Mouse (Mus musculus): ENCODE results near the gene Eln. TPM values are rescaled to one million over a fixed set of nuclear protein-coding genes. Genes with fewer than 3 reads are reported as not detected.

The Eln gene
- total RNA-seq, 1 experiment = 0.98 TPM

DNA sequence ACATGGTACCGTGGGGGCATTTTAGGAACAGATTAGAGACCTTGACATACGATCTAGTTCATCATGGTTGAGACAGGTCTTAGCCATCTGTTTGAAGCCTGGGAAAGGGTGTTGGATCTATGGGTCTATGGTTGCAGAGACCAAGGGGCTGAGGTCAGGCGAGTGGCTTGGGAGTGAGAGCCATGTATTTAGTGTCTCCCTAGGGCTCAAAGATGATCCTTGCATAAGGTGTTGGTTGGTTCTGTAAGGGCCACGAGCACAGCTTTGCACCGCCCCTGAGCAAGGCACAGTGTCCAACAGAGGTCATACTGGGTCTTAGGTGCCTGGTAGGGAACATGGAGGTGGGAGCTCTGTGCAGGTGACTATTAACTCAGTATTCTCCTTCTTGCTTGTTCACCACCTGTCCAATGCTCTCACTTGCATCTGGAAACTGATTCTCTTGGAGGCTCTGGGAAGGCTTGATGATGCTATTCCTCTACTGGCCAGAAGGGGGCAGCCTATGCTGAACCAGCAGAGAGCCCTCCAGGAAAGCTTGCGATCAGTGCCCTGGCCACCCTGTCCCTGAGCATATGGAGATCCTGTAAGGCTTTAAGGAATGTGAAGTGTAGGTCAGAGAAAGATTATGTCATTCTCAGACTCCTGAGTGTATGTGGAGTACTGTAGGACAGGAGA is 960 bp upstream of the Eln start:
- Histone ChIP-seq H3K9me3 (ENCODE audit: control insufficient read depth, insufficient read depth, low read depth, low read length) (no peaks in the 10 kb centered on the region), H3K36me3 (ENCODE audit: control insufficient read depth, insufficient read depth, low read length, poor library complexity, severe bottlenecking) (no peaks in the 10 kb centered on the region), H3K4me3 (ENCODE audit: insufficient read depth in 1 of 2, low read depth in 1 of 2, low read length in 2 of 2, poor library complexity in 1 of 2, severe bottlenecking in 1 of 2) (no peak overlapping the region), H3K27ac (ENCODE audit: insufficient read depth, low read depth, low read length, poor library complexity, severe bottlenecking) (no peak overlapping the region), H3K9ac (ENCODE audit: insufficient read depth, low read depth, low read length, poor library complexity, severe bottlenecking) (no peak overlapping the region), H3K4me1 (ENCODE audit: control insufficient read depth in 2 of 2, insufficient read depth in 2 of 2, low read length in 2 of 2, poor library complexity in 1 of 2) (peaks cover 0 to 10% of the 10 kb centered on the region in 2 experiments; a peak in 1 of 4 replicates)
- peak; percentile 52 for DNase-seq (ENCODE audit: low read depth, low spot score)
- TF ChIP-seq HCFC1 (IDR thresholded peaks at IDR 0.05; ENCODE audit: borderline replicate concordance, insufficient read depth, low read length) (no peak), ZNF384 (IDR thresholded peaks at IDR 0.05; ENCODE audit: low read depth, low read length) (no peak), MAFK (IDR thresholded peaks at IDR 0.05; ENCODE audit: insufficient read depth, low read depth, low read length) (no peak), CHD2 (IDR thresholded peaks at IDR 0.05; ENCODE audit: low read depth, low read length) (no peak), ZC3H11A (IDR thresholded peaks at IDR 0.05; ENCODE audit: borderline replicate concordance, low read depth, low read length) (no peak)
- in situ Hi-C loops (cut with MboI; ENCODE audit: low sequenced_read_pairs in 2 of 2, unreplicated experiment in 2 of 2) = no loop called here

DNA sequence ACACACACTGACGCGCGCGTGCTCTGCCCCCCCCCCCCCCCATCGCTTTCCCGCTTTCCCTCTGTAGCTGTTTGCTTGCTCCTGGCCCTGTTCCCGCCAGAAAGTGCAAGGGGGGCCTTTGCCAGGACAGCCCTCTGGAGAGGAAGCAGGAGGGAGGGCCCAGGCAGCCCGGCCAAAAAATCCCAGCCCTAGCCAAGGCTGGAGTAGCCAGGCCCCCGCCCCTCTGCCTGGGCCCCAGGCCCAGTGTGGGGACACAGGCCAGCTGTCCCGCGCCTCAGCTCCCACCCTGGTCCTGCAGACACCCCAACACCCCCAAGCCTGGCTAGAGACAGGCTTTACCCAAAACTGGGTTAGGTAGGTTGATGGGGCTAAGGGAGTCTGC is 380 bp upstream of the Eln start:
- Histone ChIP-seq H3K4me1 (ENCODE audit: control insufficient read depth in 2 of 2, insufficient read depth in 2 of 2, low read length in 2 of 2, poor library complexity in 1 of 2) (peaks cover 0 to 11% of the 10 kb centered on the region in 2 experiments; a peak in 1 of 4 replicates), H3K9ac (ENCODE audit: insufficient read depth, low read depth, low read length, poor library complexity, severe bottlenecking) (no peak overlapping the region), H3K4me3 (ENCODE audit: insufficient read depth in 1 of 2, low read depth in 1 of 2, low read length in 2 of 2, poor library complexity in 1 of 2, severe bottlenecking in 1 of 2) (peak overlapping the region; percentile 12 to 14; a peak in 1 of 4 replicates), H3K36me3 (ENCODE audit: control insufficient read depth, insufficient read depth, low read length, poor library complexity, severe bottlenecking) (no peaks in the 10 kb centered on the region), H3K27ac (ENCODE audit: insufficient read depth, low read depth, low read length, poor library complexity, severe bottlenecking) (no peak overlapping the region), H3K9me3 (ENCODE audit: control insufficient read depth, insufficient read depth, low read depth, low read length) (no peaks in the 10 kb centered on the region)
- no peak for TF ChIP-seq CHD2 (IDR thresholded peaks at IDR 0.05; ENCODE audit: low read depth, low read length)
- in situ Hi-C loops (cut with MboI; ENCODE audit: low sequenced_read_pairs in 2 of 2, unreplicated experiment in 2 of 2) = no loop called here
- DNase-seq (ENCODE audit: low read depth, low spot score) = no peak

DNA sequence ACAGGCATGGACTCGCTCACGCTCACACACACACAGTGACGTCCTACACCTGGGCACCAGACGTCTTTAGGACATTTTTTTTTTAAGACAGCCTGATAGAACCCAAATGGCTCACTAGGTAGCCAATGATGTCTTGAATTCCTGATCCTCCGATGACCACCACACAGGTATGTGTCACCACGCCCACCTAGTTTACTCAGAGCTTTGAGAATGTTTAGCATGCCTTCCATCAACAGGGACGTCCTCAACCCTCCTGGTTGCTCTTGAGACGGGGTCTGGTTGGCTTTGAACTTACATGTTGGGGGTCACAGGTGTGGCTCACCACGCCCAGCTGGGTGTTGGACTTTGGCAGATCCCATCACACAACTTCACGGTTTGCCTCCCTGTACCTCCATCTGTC is 922 bp downstream of the Eln start:
- Histone ChIP-seq H3K9me3 (ENCODE audit: control insufficient read depth, insufficient read depth, low read depth, low read length) (no peaks in the 10 kb centered on the region), H3K9ac (ENCODE audit: insufficient read depth, low read depth, low read length, poor library complexity, severe bottlenecking) (no peak overlapping the region), H3K36me3 (ENCODE audit: control insufficient read depth, insufficient read depth, low read length, poor library complexity, severe bottlenecking) (no peaks in the 10 kb centered on the region), H3K4me1 (ENCODE audit: control insufficient read depth in 2 of 2, insufficient read depth in 2 of 2, low read length in 2 of 2, poor library complexity in 1 of 2) (peaks cover 0 to 16% of the 10 kb centered on the region in 2 experiments; a peak in 1 of 4 replicates), H3K4me3 (ENCODE audit: insufficient read depth in 1 of 2, low read depth in 1 of 2, low read length in 2 of 2, poor library complexity in 1 of 2, severe bottlenecking in 1 of 2) (no peak overlapping the region), H3K27ac (ENCODE audit: insufficient read depth, low read depth, low read length, poor library complexity, severe bottlenecking) (no peak overlapping the region)
- DNase-seq (ENCODE audit: low read depth, low spot score) = no peak
- in situ Hi-C loops (cut with MboI; ENCODE audit: low sequenced_read_pairs in 2 of 2, unreplicated experiment in 2 of 2) = no loop called here
- TF ChIP-seq MAFK (IDR thresholded peaks at IDR 0.05; ENCODE audit: insufficient read depth, low read depth, low read length) = no peak
- no peak for TF ChIP-seq CHD2 (IDR thresholded peaks at IDR 0.05; ENCODE audit: low read depth, low read length)
- no peak for TF ChIP-seq ZNF384 (IDR thresholded peaks at IDR 0.05; ENCODE audit: low read depth, low read length)
- TF ChIP-seq HCFC1 (IDR thresholded peaks at IDR 0.05; ENCODE audit: borderline replicate concordance, insufficient read depth, low read length) = no peak
- no peak for TF ChIP-seq ZC3H11A (IDR thresholded peaks at IDR 0.05; ENCODE audit: borderline replicate concordance, low read depth, low read length)

DNA sequence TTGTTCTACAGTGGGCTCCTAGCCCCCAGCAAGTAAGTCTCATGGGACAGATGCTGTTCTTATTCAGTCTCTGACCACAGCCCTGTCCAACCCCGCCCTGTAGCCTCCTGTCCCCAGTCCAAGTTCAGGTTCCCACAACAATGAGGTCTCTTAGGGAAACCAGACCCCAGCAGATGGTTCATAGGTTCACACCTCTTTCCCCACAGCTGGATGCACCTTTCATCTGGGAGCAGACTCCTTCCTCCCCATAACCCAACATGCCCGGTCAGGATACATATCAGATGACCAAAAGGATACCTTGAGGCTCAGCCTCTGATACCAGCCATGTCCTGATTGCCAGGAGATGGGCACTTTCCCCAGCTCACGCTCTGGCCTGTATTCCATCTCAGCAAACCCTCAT is 1.3 kb downstream of the Eln start:
- H3K9ac ChIP-seq (ENCODE audit: insufficient read depth, low read depth, low read length, poor library complexity, severe bottlenecking) = no peak overlapping the region
- H3K4me1 ChIP-seq (ENCODE audit: control insufficient read depth in 2 of 2, insufficient read depth in 2 of 2, low read length in 2 of 2, poor library complexity in 1 of 2) = peaks cover 0 to 16% of the 10 kb centered on the region in 2 experiments; a peak in 1 of 4 replicates
- no peaks in the 10 kb centered on the region for H3K9me3 ChIP-seq (ENCODE audit: control insufficient read depth, insufficient read depth, low read depth, low read length)
- no peaks in the 10 kb centered on the region for H3K36me3 ChIP-seq (ENCODE audit: control insufficient read depth, insufficient read depth, low read length, poor library complexity, severe bottlenecking)
- no peak overlapping the region for H3K4me3 ChIP-seq (ENCODE audit: insufficient read depth in 1 of 2, low read depth in 1 of 2, low read length in 2 of 2, poor library complexity in 1 of 2, severe bottlenecking in 1 of 2)
- in situ Hi-C loops (cut with MboI; ENCODE audit: low sequenced_read_pairs in 2 of 2, unreplicated experiment in 2 of 2) = no loop called here
- no peak overlapping the region for H3K27ac ChIP-seq (ENCODE audit: insufficient read depth, low read depth, low read length, poor library complexity, severe bottlenecking)
- no peak for TF ChIP-seq CHD2 (IDR thresholded peaks at IDR 0.05; ENCODE audit: low read depth, low read length)
- no peak for TF ChIP-seq MAFK (IDR thresholded peaks at IDR 0.05; ENCODE audit: insufficient read depth, low read depth, low read length)
- no peak for TF ChIP-seq ZC3H11A (IDR thresholded peaks at IDR 0.05; ENCODE audit: borderline replicate concordance, low read depth, low read length)
- TF ChIP-seq HCFC1 (IDR thresholded peaks at IDR 0.05; ENCODE audit: borderline replicate concordance, insufficient read depth, low read length) = no peak
- no peak for TF ChIP-seq ZNF384 (IDR thresholded peaks at IDR 0.05; ENCODE audit: low read depth, low read length)
- DNase-seq (ENCODE audit: low read depth, low spot score) = no peak

DNA sequence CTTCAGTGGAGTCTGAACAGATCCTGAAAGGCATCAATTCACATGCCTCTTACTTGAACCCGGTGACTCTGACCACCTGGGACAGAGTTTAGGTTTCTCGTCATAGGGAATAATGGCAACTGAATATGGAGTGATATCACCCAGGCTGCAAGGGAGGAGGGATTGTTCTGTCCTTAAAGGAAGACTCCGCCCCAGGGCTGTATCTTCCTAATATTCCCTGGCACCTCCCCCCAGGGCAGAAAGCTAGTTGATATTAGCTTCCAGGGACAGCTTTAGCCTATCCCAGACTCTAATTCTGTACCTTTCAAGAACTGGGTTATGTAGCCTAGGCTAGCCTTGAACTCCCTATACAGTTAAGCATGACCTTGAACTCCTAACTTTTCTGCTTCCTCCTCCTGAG is 2.1 kb downstream of the Eln start:
- TF ChIP-seq CHD2 (IDR thresholded peaks at IDR 0.05; ENCODE audit: low read depth, low read length) = no peak
- no peak for TF ChIP-seq ZC3H11A (IDR thresholded peaks at IDR 0.05; ENCODE audit: borderline replicate concordance, low read depth, low read length)
- TF ChIP-seq ZNF384 (IDR thresholded peaks at IDR 0.05; ENCODE audit: low read depth, low read length) = no peak
- TF ChIP-seq MAFK (IDR thresholded peaks at IDR 0.05; ENCODE audit: insufficient read depth, low read depth, low read length) = no peak
- no peak for TF ChIP-seq HCFC1 (IDR thresholded peaks at IDR 0.05; ENCODE audit: borderline replicate concordance, insufficient read depth, low read length)
- no peak overlapping the region for H3K27ac ChIP-seq (ENCODE audit: insufficient read depth, low read depth, low read length, poor library complexity, severe bottlenecking)
- H3K9ac ChIP-seq (ENCODE audit: insufficient read depth, low read depth, low read length, poor library complexity, severe bottlenecking) = no peak overlapping the region
- H3K4me3 ChIP-seq (ENCODE audit: insufficient read depth in 1 of 2, low read depth in 1 of 2, low read length in 2 of 2, poor library complexity in 1 of 2, severe bottlenecking in 1 of 2) = no peak overlapping the region
- no peaks in the 10 kb centered on the region for H3K9me3 ChIP-seq (ENCODE audit: control insufficient read depth, insufficient read depth, low read depth, low read length)
- no peak for DNase-seq (ENCODE audit: low read depth, low spot score)
- H3K4me1 ChIP-seq (ENCODE audit: control insufficient read depth in 2 of 2, insufficient read depth in 2 of 2, low read length in 2 of 2, poor library complexity in 1 of 2) = peaks cover 0 to 22% of the 10 kb centered on the region in 2 experiments; a peak in 3 of 4 replicates
- in situ Hi-C loops (cut with MboI; ENCODE audit: low sequenced_read_pairs in 2 of 2, unreplicated experiment in 2 of 2) = no loop called here
- no peaks in the 10 kb centered on the region for H3K36me3 ChIP-seq (ENCODE audit: control insufficient read depth, insufficient read depth, low read length, poor library complexity, severe bottlenecking)
